Mouse (Mus musculus) heart, postnatal 14 days (tissue): Measurements from ENCODE around the gene Ect2l. TPM values are rescaled to one million over a fixed set of nuclear protein-coding genes. Genes with fewer than 3 reads are reported as not detected.

ENCODE experiments used
- DNase-seq, 2 experiments: peaks; one replicate each; pipeline ENCODE4 v3.0.0; 2021 to 2022
- intact Hi-C: fragments of 180-260 bp; cut with DNase I; formaldehyde crosslinking; loops from one replicate; pipeline ENCODE4 v1.15.1; 2025
- total RNA-seq, 2 experiments: library from RNA; stranded (reverse); gene quantifications; 2 replicates each; pipeline ENCODE4 v1.2.3; 2021

The Ect2l gene
- total RNA-seq, 2 experiments from 2014 or later = 0.19 TPM; not detected in 1

DNA sequence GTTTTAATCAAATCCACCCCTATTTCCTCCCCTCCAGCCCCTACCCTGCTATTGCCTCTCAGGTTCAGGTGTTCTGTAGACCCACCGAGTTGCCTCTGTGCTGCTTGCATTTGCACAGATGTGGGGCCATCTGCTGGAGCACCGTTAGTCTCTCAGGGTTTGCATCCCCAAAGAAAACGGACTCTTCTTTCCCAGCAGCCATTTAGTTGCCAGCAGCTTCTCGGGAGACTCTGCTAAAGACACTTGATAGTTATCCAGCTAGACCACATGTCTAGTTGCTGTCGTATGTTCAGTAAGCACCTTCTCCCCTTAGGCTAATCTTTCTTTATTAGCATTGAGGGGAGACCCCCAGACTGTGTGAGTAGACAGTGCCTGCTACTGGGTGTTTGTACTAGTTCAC lies 108.5 kb downstream of the Ect2l start:
- intact Hi-C loops = loop anchor here (10.0 kb wide), 1 partner anchor 367 kb away; no protein-coding TSS in a partner anchor
- no peak for DNase-seq

DNA sequence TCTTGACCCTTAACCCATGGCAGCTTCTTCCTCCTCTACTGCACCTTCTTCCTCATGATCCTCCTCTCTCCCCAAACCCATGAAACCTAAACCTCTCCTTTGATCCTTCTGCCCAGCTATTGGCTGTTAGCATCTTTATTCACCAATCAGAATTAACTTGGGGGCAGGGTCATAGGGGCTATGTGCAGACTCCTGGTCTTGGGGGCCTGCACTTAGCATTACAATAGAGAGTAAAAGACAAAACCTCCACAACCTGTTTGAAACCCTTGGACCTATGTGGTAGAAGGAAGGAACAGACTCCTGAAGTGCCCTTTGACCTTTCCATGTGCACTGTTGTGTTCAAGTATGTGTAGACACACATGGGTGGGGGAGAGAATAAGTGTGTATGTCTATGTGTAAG lies 120.0 kb downstream of the Ect2l start:
- DNase-seq = no peak
- intact Hi-C loops = no loop called here

DNA sequence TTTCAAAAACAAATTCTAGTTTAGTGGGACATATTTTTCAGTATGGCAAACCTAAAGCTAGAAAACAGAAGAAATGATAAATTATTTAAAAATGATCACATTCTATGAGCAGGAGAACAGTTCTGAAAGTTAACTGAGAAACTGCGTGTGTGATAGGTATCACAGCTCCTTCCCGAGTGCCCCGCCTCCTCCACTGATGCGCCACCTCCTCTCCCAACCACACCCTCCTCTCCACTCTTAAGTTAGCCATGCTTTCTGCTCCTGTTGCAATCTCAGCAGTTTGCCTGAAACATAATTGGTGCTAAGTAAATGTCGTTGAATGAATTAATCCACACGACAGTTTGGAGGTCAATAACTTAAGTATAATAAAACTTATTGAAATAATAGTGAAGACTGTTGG lies 127.9 kb downstream of the Ect2l start:
- no peak for DNase-seq
- intact Hi-C loops = no loop called here

DNA sequence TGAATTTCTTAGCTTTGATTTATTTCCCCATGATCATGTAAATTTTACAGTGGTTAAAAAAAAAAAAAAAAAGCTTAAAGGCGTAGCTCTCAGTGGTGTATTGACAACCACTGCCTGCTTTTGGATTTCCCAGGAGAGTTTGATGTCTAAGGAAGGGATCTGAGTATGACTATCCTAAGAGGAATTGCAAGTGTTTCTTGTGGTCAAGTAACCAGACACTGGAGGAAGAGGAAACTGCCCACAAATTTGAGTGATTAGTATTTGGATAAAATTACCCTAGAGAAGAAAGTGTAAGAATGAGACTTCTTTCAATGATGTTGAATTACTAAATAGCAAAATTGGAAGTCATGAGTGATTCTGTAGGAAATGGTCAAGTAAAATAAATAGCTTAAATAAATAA lies 129.2 kb downstream of the Ect2l start:
- intact Hi-C loops = no loop called here
- DNase-seq = no peak

Other genes with a start within 250 kb of the Ect2l start
- gene Abracl, start 187.6 kb downstream of the Ect2l start, total RNA-seq = 10 to 100 TPM; 35.3 to 48.4 TPM
- 10 to 100 TPM; 30.8 to 31.7 TPM for gene Reps1, start 155.0 kb downstream of the Ect2l start, total RNA-seq
- gene Ccdc28a, start 24.1 kb upstream of the Ect2l start, total RNA-seq = 10 to 100 TPM; 10.1 to 10.3 TPM
- gene Nhsl1, start 108.1 kb upstream of the Ect2l start, total RNA-seq = 10 to 100 TPM; 20.2 to 21.6 TPM